Mouse (Mus musculus) lung, postnatal 36 days (tissue): Measurements from ENCODE around the gene Fntb.

ENCODE experiments used
- DNase-seq: peaks from one replicate; pipeline ENCODE4 v3.0.0; 2022; ENCODE audit warnings: mixed read lengths

Fntb gene

GRCm38 (mm10) chr12:76961052-76961931 lies 195.9 kb downstream of the Fntb start:
- peak; percentile 12 for DNase-seq

DNA sequence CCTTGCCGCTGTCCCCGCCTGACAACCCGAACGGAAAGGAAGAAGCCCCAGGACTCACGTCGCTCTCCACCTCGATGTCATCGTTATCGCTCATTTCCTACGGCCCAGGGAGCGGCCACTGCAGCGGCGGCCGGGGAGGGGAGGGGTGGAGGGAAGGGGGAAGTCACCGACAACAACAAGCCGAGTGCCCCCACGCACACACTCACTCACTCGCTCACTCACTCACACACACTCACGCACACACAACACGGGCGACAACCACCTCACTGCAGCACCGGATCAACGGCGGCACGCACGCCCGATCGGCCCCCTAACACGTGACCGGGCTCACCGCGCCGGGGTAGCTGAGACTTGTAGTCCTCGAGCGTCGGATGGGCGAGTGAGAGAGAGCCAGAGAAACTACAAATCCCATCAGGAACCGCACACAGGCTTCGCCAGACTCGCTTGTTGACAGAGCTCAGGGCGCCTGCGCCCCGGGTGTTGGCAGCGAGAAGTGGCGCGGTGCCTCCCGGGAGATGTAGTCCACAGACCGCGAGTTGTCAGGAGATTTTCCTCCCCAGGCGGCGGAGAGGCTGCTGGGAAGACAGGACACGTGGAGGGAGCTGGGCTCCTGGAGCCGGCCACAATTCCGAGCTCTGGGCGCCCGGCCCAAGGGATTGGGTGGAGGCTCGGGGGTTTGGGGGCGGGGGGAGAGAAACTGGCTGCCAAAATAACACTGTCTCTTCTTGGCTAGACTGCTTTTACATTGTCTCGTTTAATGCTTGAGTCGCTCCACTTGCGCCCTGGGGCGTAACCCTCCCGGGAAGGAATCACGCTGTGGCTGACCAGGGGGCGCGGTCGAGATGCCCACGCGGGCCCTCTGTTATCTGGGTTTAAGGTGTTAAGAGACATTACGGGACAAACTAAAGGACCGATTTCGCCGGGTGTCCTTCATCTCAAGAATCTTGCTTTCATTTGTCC lies 196.8 kb downstream of the Fntb start, which contains the start of gene Max:
Max (minus strand) TSS at position 270 of the 960 bp plus-strand sequence.
- DNase-seq, result peak; percentile 99

DNA sequence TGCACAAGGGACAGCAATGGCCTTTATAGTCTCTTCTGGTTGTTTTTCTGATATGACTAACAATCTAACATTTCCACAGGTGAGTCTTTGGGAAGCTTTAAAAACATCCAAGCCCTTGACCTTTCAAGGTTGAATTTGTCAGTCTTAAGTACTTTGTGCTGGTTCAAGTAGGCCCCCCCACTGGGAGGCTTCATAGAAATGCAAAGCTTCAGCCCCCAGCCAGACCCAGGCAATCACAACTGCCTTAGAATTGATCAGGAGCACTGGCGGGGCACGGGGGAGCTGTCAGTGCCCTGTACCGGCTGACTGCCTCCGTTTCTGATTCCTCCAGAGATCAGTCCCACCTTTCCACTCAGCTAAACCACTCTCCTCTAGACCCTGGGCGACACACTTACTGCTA lies 199.7 kb downstream of the Fntb start:
- DNase-seq, result no peak

DNA sequence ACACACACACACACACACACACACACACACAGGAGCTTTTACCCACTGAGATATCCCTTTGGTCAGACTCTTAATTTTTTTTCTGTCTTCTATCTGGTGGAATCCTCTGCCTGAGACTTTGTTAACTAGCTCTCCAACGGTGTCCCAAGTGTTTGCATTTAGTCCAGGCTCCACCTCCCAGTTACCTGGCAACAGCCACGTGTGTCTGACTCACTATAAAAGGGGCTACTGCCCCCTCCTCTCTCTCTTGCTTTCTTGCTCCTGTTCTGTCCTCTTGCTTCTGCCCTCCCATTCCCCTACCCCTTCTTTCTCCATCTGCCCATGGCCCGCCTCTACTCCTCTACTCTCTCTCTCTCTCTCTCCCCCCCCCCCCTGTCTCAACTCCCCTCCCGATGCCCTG lies 200.5 kb downstream of the Fntb start:
- peak; percentile 61 for DNase-seq
